Mouse (Mus musculus) layer of hippocampus, adult 11-12 months (tissue): Measurements from ENCODE around the gene Cdh13.

Experiments
- DNase-seq: peaks from one replicate; pipeline ENCODE4 v3.0.0; 2022; ENCODE audit warnings: low spot score

Gene Cdh13

DNA sequence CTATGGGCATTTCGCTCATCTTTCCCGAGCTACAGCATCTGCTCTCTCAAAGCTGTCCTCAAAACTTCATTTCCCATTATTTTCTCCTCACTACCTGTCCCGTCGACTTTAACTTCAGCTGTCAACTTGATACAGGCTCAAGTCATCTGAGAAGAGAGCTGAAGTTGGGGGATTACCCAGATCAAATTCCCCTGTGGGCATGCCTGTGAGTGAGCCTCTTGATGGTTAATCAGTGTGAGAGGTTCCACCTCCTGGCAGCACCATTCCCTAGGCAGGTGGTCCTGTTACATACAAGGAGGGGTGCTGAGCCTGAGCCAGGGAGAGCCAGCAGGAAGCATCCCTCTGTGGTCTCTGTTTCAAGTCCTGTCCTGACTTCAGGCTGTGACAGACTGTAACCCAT, 519.6 kb downstream of the Cdh13 start:
- DNase-seq = no peak

DNA sequence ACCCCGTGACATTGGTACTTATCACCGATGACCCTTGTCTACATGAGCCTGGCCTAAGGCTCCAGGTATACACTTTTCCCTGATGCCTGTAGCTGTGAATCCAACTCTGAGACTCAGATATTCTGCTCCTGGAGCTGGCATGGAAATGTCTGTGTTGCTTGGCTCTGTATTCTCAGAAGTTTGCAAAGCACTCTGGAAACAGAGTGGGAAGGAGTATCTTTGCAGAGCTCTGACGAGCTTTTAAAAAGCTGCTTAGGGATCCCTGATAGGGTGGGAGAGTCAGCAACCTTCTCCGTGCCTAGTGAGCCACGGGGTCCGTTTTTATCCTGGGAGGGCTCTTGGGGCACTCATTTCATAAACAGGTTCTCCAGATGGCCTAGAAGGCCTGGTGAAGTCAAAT, 526.1 kb downstream of the Cdh13 start:
- DNase-seq = no peak

DNA sequence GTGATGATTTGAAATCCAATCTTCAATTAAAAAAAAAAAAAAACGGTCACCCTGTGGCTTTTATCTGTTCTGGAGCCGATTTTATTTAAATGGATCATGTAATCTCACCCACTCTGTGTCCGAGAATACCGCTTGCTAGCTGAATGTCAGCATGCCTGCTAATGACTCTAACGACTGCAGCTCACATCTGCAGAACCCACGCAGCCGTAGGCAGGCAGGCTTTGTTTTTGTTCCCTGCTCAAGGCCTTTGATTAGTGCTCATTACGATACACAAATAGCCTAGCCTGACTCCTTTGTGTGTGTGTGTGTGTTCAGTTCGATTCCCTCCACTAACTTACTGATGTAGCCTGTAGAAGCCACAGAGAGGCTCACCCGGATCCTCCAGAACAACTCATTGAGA, 531.5 kb downstream of the Cdh13 start:
- DNase-seq = peak; percentile 13

DNA sequence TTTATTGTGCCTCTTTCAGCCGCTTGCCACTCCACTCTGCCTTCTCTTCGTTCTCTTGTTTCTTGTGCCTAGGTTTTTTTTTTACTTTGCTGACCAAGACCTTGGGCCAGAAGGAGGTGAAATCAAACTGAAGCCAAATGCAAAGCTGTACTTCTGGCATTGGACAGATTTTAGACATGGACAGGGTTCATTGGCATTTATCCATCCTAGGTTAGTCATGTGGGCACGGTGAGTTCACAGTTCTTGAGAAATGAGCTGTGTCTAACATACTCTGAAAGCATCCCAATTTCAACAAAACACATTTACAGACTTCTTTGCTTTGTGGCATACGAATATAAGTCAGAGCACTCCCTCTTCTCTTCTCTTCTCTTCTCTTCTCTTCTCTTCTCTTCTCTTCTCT, 543.2 kb downstream of the Cdh13 start:
- no peak for DNase-seq

DNA sequence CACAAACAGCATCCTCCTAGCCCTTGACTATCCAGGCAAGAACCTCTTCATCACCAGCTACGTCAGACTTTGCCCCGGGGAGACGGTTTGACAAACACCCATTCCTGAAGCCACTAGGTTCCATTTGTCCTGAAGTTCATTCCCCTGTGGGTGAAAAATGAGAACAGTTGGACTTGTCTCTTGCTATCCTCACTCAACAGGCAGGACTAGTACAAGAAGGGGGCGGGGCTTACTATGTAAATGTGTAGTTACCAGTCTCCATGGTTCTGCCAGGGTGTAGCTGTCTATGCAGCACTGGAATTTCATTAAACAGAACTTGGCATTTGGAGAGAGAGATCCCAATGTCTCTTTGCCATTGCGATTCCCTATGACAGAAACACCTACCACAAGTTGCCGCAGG, 544.2 kb downstream of the Cdh13 start:
- DNase-seq = no peak

DNA sequence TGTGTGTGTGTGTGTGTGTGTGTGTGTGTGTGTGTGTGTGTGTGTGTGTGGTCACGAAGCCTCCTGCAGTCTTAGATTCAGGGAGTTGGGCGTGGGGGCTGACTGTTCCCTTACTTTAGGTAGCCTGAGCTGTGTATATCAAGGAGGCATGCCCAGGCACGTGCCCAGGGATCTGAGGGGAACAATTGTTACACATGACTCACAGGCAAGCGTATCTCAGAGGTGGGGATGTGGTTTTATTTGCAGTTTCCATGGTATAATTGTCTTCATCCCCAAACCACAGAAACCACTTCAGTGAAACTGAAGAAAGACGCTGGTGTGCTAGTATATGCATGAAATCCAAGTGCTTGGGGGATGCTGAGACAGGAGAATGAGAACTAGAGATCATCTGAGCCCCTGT, 546.8 kb downstream of the Cdh13 start:
- no peak for DNase-seq

DNA sequence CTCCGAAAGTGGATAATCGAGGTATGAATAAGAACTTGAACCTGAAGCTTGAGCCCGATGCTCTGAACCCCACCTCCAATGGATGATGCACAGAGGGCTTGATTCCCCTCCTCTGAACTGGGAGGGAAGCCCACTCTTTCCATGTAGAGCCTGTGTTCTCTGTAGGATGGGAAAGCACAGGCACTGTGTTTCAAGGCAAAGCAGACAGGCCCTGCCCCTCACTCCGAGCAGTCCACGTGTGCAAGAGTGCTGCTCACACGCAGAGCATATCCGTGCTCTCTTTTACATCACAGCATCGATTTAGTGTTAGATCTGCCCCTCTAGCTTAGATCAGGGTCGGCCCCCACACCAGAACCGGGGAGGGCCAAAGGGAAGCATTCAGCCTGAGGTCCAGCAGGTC, 547.5 kb downstream of the Cdh13 start:
- DNase-seq = no peak

DNA sequence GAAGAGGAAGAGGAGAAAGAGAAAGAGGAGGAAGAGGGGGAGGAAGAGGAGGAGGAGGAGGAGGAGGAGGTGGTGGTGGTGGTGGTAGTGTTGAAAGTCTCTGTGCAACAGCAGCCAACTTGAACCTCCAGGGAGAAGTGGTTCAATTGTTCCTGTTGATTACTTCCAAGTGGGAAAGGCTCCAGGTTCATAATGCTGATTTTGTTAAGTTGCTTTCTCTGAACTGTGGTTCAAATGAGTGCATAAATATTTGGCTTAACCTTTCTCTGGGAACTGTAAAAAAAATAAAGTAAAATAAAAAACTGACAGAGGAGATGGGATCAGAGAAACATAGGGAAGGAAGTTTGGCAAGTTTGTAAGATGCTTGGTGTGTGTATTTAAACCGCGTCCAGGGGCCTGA, 555.3 kb downstream of the Cdh13 start:
- no peak for DNase-seq

DNA sequence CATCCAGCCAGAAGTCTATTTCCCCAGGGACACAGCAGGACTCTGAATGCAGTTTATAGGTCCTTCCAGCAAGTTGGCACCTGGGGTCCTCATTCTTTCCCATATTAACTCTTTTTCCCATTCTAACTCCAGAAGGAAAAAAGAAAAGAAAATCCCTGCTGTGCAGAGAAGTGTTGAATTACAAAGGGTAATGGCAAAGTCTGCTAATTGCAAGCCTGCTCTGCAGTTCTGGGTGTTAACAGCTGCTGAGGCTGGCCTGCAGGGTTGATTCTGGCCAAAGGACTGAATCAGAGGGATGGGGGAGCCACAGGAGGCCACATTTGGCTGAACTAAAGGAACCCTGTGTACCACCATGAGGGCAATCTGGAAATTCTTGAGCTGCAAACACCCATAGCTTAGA, 562.2 kb downstream of the Cdh13 start:
- DNase-seq = no peak

DNA sequence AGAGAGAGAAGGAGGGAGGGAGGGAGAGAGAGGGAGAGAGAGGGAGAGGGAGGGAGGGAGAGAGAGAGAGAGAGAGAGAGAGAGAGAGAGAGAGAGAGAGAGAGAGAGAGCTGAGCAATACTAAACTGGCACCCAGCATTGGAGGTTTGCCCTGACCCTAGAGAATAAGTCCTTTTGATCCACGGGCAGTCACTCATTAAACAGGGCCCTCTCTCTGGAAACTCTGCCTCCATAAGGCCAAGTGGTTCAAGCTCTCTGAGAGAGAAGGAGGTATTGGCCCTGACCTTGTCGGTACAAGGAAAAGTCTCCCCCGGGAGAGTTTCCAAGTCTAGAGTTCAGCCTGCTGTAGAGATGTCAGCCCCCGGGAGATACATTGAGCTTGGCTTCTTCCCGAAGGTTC, 564.5 kb downstream of the Cdh13 start:
- DNase-seq = no peak

DNA sequence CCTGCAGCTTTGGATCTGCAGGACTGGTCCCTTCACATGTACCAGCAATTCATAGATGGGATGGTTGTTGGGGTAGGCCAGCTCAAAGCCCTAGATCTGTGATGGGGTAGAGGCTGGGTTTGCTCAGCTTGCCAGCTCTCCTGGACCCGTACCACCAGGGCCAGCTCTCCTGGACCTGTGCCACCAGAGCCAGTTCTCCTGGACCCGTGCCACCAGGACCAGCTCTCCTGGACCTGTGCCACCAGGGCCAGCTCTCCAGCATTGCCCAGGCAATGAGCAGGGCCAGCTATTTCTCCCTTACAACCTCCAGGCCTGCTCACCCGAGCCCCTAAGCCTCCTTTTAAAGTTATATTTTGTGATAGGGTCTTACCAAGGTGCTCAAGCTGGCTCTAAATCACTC, 566.0 kb downstream of the Cdh13 start:
- peak; percentile 34 for DNase-seq

DNA sequence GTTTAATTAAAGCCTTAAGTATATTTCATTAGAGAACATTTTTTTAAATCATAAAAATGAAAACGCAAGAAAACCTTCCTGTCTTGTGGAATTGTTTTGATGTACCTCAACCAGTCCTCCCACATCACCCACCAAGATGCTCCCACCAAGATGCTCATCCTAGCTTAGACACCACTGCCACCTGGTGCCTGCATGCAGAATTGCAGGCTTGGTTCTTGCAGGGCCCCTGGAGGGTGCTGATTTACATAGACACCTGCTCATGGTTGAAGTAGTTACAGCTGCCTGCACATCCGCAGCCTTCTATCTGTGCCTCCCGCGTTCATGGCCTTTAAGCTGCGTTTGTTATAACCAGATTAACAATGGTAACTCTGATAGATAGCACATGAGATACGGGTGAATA, 566.8 kb downstream of the Cdh13 start:
- DNase-seq = peak; percentile 70

DNA sequence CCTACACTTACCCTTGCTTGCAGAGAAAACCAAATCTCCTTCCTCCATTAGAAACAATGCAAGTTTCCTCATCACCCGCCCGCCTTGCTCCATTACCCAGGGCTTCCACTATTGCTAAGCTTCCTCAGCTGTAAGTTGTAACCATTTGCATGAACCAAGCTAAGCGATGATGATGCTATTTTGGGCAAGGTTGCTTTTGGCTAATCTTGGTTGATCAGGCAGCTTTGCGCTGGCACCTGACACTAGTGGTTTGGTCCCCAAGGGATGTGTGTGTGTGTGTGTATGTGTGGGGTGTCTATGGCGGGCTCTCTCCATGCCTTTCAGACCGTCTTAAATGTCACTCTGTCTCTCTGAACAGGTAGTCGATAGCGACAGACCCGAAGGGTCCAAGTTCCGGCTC, 567.8 kb downstream of the Cdh13 start:
- no peak for DNase-seq

DNA sequence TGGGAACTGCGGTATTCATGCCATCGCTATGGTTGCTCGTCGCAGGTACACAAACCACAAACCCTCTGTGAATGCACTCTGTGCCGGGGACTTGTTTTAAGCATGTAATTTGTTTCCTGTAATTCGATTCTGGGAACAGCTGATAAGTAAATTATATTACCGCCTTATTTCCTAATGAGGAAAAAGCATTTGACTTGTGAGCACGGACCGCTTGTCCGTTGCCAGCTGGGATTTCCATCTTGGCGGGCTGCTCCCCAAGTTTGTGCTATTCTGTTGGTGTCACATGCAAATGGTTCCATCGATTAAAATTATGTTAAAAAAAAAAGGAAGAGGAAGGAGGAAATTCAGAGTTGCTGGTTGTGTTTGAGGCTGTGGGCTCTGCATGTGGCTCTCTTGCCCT, 569.3 kb downstream of the Cdh13 start:
- DNase-seq = no peak

DNA sequence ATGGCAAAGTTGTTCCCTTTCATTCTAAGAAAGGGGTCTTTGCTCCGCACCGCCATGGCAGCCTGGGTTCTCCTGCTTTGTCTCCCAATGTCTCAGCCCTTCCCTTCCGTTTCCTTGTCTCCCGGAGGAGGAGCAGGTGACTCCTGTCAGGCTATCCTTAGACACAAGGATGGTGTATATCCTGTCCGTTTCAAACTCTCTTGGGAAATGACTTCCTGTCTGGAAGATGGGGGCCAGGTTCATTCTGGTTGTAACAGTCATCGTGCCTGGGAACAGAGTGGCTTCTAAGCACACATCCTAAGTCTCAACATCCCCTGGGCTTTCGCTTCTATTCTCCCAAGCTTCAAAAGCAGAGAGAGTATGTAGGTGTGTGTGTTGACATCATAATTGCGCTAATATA, 571.1 kb downstream of the Cdh13 start:
- no peak for DNase-seq

DNA sequence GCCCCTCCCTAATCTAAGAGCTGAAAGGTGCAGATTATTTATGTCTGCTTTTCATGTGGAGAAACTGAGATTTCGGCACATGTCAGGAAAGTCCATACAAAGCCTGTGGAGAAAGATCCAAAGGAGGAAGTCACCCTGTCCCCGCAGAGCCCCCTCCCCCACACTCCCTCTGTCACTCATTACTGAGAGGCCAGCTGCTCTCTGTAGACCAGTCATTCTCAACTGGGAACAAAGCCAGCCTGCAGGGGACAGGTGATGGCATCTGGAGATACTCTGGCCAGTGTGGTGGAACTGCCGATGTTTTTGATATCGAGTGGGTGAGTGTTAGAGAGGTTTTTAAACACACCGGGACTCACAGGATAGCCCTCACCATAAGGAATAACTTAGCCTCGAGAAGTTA, 582.8 kb downstream of the Cdh13 start:
- DNase-seq = no peak

DNA sequence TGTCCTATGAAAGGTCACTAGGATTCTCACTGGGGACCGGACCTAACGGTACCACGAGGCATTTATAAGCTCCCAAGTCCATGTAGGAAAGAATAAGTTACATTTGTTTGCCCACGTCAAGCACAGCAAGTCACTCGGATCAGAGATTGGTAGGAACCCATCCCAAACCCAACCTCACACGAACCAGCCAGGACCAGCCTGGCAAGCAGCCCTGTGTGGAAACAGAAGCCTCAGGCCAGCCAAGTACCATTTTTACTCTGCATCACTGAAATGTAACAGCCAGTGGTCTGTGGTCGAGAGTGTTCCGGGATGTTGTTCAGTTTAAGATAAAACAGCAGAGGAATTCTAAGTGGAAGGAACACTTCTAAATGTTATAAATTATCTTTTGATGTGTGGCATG, 587.2 kb downstream of the Cdh13 start:
- no peak for DNase-seq

DNA sequence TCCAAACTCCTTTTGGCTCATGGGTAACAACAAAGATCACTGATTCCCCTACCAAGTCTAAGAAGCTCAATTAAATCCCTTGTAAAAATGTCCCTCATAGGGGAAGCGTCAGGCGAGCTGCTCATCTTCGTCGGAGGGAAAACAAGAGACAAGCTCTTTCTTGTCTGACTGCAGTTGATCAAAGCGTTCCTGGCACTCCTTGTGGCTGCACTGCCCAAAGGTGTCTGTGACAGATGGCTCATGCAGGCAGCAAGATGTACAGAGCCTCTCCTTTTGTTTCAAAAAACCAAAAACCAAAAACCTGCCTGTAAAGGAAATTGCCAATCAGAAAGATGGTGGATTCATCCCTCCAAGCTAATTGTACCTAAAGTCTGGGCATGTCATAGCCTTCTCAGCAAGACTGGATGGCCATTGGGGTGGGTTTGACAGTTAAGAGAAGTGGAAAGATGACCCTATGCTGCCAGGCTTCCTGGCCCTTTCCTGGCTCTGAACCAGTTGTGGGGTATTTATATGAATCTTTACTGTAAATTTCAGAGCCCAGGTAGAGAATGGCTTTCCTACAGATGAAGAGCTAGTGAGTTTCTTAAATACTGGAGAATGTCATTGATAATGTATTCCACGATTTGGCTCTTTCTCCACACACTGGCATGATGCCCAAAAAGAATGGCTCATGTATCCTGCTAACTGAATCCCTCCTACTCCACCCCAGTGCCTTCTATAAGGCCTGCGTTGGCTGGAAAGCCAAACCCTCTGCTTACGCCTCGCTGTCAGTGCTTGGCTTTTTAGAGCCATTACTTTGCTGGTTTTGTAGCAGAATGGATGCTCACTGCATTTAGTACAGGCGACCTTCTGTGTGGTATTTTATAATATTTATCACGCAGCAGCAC, 596.6 kb downstream of the Cdh13 start:
- DNase-seq = peak; percentile 31

DNA sequence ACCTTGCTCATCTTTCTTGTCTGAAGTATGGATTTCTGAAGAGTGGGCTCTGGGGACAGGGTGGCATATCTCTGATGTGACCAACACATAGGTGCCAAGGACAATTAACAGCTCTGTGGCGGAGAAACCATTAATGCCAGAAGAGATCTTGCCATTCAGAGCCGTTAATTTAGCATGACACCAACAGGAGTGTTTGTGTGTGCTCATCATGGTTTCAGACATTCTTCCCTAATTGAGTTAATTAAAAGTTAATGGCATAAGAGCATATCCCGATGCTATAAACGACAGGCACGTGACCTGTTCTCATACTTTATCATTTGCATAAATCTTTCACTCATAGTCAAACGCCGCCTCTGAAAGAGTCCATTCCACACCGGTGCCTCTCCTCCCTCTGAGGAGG, 600.8 kb downstream of the Cdh13 start:
- DNase-seq = no peak

DNA sequence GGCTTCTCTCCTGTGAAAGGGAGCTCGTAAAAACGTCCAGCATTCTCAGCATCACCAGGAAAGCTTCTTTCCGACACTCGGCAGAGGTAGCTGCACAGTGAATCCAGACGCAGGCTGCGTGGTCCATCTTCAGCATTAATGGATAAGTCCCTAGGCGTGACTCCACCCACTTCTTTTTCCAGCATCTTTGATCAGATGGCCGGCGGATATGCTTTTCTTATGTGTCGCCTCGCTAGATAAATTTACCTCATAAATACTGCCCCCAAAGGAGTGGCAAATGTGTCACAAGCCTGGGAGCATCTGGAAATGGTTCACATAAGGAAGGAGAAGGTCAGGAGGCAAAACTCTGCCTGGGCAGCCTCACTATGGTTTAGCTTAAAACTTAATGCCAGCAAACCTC, 601.5 kb downstream of the Cdh13 start:
- DNase-seq = no peak

DNA sequence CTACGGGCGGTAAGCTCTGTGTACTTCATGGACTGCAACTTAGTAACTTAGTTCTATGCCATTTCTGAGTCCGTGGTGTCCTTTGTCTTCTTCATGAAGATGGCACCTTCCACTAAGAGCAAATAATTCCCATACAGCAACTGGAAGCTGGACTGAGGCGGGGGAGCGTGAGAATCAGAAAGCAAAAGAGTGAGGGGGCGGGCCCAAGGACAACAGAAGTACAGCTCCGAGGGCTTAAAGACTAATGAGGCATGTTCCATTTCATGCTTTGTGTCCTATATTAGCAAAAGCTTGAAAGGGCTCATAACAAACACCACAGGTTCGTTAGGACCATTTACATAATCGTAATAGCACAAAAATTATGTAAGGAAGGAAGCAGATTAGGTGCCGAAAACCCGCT, 618.9 kb downstream of the Cdh13 start:
- DNase-seq = no peak

DNA sequence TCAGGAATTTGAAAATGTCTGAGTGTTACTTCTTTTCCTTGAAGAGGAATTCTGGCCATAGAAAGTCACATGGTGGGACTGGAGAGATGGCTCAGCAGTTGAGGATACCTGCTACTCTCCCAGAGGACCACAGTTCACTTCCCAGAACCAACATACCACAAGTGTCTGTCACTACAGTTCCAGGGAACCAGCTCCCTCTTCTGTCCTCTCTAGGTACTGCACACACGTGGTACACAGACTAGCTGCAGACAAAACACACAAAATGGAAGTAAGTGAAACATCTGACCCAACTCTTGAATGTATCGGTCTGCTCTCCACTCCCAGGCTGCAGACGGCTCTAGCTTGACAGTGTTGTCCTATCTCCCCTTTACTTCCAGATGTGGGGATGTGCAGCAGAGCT, 633.0 kb downstream of the Cdh13 start:
- no peak for DNase-seq

DNA sequence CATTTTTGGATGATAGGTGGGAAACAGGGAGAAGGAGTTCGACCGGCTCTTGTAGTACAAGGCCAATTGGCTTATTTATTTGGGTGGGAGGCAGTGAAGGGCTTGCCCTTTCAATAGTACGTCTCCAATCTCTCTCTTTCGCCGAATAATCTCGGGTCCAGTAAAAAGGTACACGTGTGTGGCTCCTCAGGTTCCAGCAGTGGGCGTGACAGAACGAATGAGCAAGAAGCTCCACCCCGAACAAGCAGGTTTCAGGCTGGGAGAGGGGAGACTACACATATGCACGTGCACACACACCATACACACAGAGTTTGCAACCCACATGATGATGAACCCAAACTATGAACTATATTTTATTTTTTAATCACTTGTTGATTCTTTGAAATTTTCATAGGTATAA, 653.9 kb downstream of the Cdh13 start:
- no peak for DNase-seq

DNA sequence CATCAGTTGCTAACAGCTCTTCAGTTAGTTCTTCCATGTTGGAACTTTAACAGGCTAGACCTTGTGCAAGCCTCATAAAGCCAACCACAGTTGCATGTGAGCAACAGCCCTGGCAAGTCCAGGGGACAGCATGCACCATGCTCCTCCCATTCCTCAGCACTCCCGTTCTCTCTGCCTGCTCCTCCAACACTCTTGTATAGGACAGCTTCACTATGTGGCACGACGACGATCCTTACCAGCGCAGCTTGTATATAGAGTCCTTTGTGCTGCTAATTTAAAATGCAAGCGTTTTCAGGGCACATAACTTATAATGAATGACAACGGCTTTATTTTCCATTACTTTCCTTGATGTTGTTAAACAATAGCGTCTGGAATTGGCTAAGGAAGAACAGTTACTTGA, 654.5 kb downstream of the Cdh13 start:
- no peak for DNase-seq
